Mouse (Mus musculus) C2C12 (cell line): ENCODE data around the gene Cks2. TPM values are rescaled to one million over a fixed set of nuclear protein-coding genes. Genes with fewer than 3 reads are reported as not detected.
A peak's percentile ranks its signal among the peaks of the same experiment; 100 is the strongest.

Experiments used
- H3K27me3 ChIP-seq: one replicate; pipeline ENCODE4 v1.6.1; 2011; ENCODE audit not compliant: control insufficient read depth, insufficient read depth, insufficient read length
- H3K36me3 ChIP-seq: one replicate; pipeline ENCODE4 v1.6.1; 2011; ENCODE audit not compliant: control insufficient read depth, insufficient read depth
- H3K4me3 ChIP-seq: one replicate; pipeline ENCODE4 v1.5.1; 2011; ENCODE audit warnings: mild to moderate bottlenecking, control low read depth; ENCODE audit not compliant: poor library complexity, insufficient read depth, severe bottlenecking
- H3K79me2 ChIP-seq: one replicate; pipeline ENCODE4 v1.6.1; 2011; ENCODE audit not compliant: control insufficient read depth, insufficient read depth
- H3K79me3 ChIP-seq: one replicate; pipeline ENCODE4 v1.6.1; 2011; ENCODE audit warnings: low read depth, control low read depth
- H3ac ChIP-seq: one replicate; pipeline ENCODE3; 2011; ENCODE audit warnings: low read depth; ENCODE audit not compliant: control insufficient read depth, insufficient read length
- CEBPB ChIP-seq: IDR thresholded peaks from one replicate; pipeline ENCODE4 v1.6.1; 2011; ENCODE audit warnings: low read depth, mild to moderate bottlenecking, control low read depth, moderate library complexity
- CTCF ChIP-seq: IDR thresholded peaks from one replicate; pipeline ENCODE4 v1.5.1; 2011; ENCODE audit not compliant: control insufficient read depth, insufficient read depth, insufficient read length
- FOSL1 ChIP-seq: IDR thresholded peaks from one replicate; pipeline ENCODE4 v1.8.0; 2011; ENCODE audit warnings: mild to moderate bottlenecking, low read length; ENCODE audit not compliant: poor library complexity, insufficient read depth, severe bottlenecking
- MAX ChIP-seq: IDR thresholded peaks from one replicate; pipeline ENCODE4 v1.6.1; 2011; ENCODE audit warnings: mild to moderate bottlenecking, control low read depth
- MYOD1 ChIP-seq: IDR thresholded peaks from one replicate; pipeline ENCODE4 v1.6.1; 2011; ENCODE audit warnings: low read depth; ENCODE audit not compliant: control insufficient read depth, insufficient read length
- MYOG ChIP-seq: IDR thresholded peaks from one replicate; pipeline ENCODE4 v1.6.1; 2011; ENCODE audit not compliant: control insufficient read depth, insufficient read length; ENCODE audit errors: extremely low read depth
- USF1 ChIP-seq: IDR thresholded peaks from one replicate; pipeline ENCODE4 v1.6.1; 2011; ENCODE audit warnings: low read depth, mild to moderate bottlenecking, control low read depth, moderate library complexity
- polyA plus RNA-seq: library from polyadenylated mRNA; unstranded; fragments of >200 nt; fragmentation: generic; extraction: Trizol; gene quantifications from one replicate; pipeline ENCODE4 v1.2.1, GENCODE M21; 2012; ENCODE audit warnings: missing spikeins

Cks2 gene
- polyA plus RNA-seq, 1 experiment: 167 TPM

GRCm38 (mm10) chr13:51642171-51642778, 2.8 kb upstream of the Cks2 start:
- H3ac ChIP-seq: no peak overlapping the region
- TF ChIP-seq FOSL1 (no peak), MYOD1 (no peak), CEBPB (no peak), CTCF (no peak), MAX (no peak), MYOG (no peak), USF1 (no peak)
- peaks cover 23% of the 10 kb centered on the region for H3K79me2 ChIP-seq
- H3K79me3 ChIP-seq: peaks cover 18% of the 10 kb centered on the region
- H3K27me3 ChIP-seq: no peaks in the 10 kb centered on the region
- peaks cover 6% of the 10 kb centered on the region for H3K36me3 ChIP-seq
- H3K4me3 ChIP-seq: no peak overlapping the region

GRCm38 (mm10) chr13:51643924-51644828, 856 bp upstream of the Cks2 start:
- Histone ChIP-seq H3K79me2 (peaks cover 42% of the 10 kb centered on the region), H3K79me3 (peaks cover 37% of the 10 kb centered on the region), H3K4me3 (peak overlapping the region; percentile 29), H3K27me3 (no peaks in the 10 kb centered on the region), H3ac (no peak overlapping the region), H3K36me3 (peaks cover 9% of the 10 kb centered on the region)
- TF ChIP-seq USF1 (no peak), FOSL1 (no peak), MYOD1 (no peak), CTCF (no peak), CEBPB (no peak), MAX (no peak), MYOG (no peak)

DNA sequence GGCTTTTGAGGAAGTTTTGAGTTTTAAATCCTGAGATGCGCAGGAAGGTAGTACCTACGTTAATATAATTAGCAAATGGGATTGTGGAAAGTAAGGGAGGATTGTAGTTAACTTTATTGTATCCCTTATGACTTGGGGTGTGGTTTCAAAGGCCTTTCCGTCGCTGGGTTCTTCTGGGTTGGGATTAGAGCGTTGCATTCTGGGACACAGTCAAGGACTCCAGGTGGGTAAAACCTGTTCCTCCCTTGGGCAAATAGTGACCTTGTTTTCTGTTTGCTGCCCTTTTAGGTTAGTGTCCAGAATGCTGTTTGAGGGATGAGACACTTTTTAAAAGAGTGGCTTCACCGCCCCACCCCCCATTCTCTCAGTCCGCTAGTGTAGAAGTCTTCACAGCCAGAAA, 840 bp downstream of the Cks2 start:
- no peak for TF ChIP-seq CTCF
- H3K4me3 ChIP-seq: peak overlapping the region; percentile 85
- H3K79me2 ChIP-seq: peaks cover 55% of the 10 kb centered on the region
- peaks cover 47% of the 10 kb centered on the region for H3K79me3 ChIP-seq
- peak overlapping the region; percentile 96 for H3ac ChIP-seq
- peaks cover 22% of the 10 kb centered on the region for H3K36me3 ChIP-seq
- H3K27me3 ChIP-seq: no peaks in the 10 kb centered on the region

GRCm38 (mm10) chr13:51646362-51647027, 1.5 kb downstream of the Cks2 start:
- TF ChIP-seq MAX (no peak), FOSL1 (no peak), MYOG (no peak), CEBPB (no peak), USF1 (no peak), MYOD1 (no peak), CTCF (no peak)
- H3K79me2 ChIP-seq: peaks cover 59% of the 10 kb centered on the region
- H3ac ChIP-seq: peak overlapping the region; percentile 59
- H3K27me3 ChIP-seq: no peaks in the 10 kb centered on the region
- peaks cover 47% of the 10 kb centered on the region for H3K79me3 ChIP-seq
- peak overlapping the region; percentile 85 for H3K4me3 ChIP-seq
- peaks cover 26% of the 10 kb centered on the region for H3K36me3 ChIP-seq

DNA sequence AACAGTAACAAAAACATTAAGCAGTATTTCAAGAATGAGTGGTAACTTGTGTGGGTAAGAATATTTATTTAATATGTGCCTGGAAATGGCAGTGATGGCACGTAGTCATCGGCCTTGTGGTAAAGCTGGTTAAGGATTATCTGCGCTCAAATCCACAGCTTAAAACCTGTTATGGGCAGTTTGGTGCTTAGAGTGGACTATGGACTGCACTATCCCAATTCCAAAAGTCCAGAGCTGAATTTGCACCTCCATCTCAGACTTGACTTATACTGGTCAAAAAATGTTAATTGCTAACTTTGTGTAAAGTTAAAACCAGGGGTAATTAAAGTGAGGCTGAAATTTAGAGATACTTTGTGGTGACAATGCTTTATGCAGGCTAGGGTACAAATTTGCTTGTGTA, 2.7 kb downstream of the Cks2 start:
- no peak overlapping the region for H3K4me3 ChIP-seq
- H3ac ChIP-seq: no peak overlapping the region
- H3K36me3 ChIP-seq: peaks cover 31% of the 10 kb centered on the region
- peaks cover 70% of the 10 kb centered on the region for H3K79me2 ChIP-seq
- H3K27me3 ChIP-seq: no peaks in the 10 kb centered on the region
- peaks cover 52% of the 10 kb centered on the region for H3K79me3 ChIP-seq
- TF ChIP-seq MYOG (no peak), MYOD1 (no peak), CEBPB (no peak), USF1 (no peak), MAX (no peak), CTCF (no peak), FOSL1 (no peak)
